Mouse (Mus musculus) heart, embryonic 14.5 days (tissue): ENCODE measurements around the gene Emid1. TPM values are rescaled to one million over a fixed set of nuclear protein-coding genes. Genes with fewer than 3 reads are reported as not detected.

Experiments
- ATAC-seq: fragments of 200-750 bp; cut with Nextera tagmentation; 2 replicates; pipeline ENCODE4 v1.8.0; 2017; ENCODE audit warnings: low read depth, moderate TSS enrichment; ENCODE audit not compliant: insufficient number of reproducible peaks, insufficient read depth, low FRiP score
- H3K27ac ChIP-seq, 2 experiments: fragments of 200-500 bp in 1 of 2; fragments of 300-500 bp in 1 of 2; sonication (generic) in 1 of 2; replicated peaks in 1 of 2; 2 replicates each; pipeline ENCODE4 v1.5.1; 2012 to 2014; ENCODE audit warnings: low read depth in 2 of 2, low read length in 2 of 2, control low read depth in 1 of 2, mild to moderate bottlenecking in 1 of 2, mixed read lengths in 1 of 2; ENCODE audit not compliant: control insufficient read depth in 1 of 2, insufficient read depth in 1 of 2
- H3K27me3 ChIP-seq: fragments of 300-500 bp; sonication (generic); 2 replicates; pipeline ENCODE4 v1.6.1; 2014; ENCODE audit warnings: mild to moderate bottlenecking, low read length, control low read depth; ENCODE audit not compliant: control insufficient read depth, insufficient read depth
- H3K36me3 ChIP-seq: fragments of 300-500 bp; sonication (generic); 2 replicates; pipeline ENCODE4 v1.6.1; 2014; ENCODE audit warnings: mild to moderate bottlenecking, control low read depth, low read length, mixed read lengths; ENCODE audit not compliant: control insufficient read depth, insufficient read depth
- H3K4me1 ChIP-seq, 2 experiments: fragments of 200-500 bp in 1 of 2; fragments of 300-500 bp in 1 of 2; sonication (generic) in 1 of 2; 2 replicates each; pipeline ENCODE4 v1.6.1; 2012 to 2014; ENCODE audit warnings: low read length in 2 of 2, control low read depth in 1 of 2, mixed read lengths in 1 of 2; ENCODE audit not compliant: control insufficient read depth in 2 of 2, insufficient read depth in 2 of 2
- H3K4me2 ChIP-seq: fragments of 300-500 bp; sonication (generic); 2 replicates; pipeline ENCODE4 v1.6.1; 2014; ENCODE audit warnings: mild to moderate bottlenecking, low read length
- H3K4me3 ChIP-seq, 2 experiments: fragments of 200-500 bp in 1 of 2; fragments of 300-500 bp in 1 of 2; sonication (generic) in 1 of 2; 2 replicates each; pipeline ENCODE4 v1.5.1; 2012 to 2014; ENCODE audit warnings: low read length in 2 of 2, mild to moderate bottlenecking in 2 of 2, control low read depth in 1 of 2, low read depth in 1 of 2, moderate library complexity in 1 of 2; ENCODE audit not compliant: control insufficient read depth in 1 of 2, insufficient read depth in 1 of 2
- H3K9ac ChIP-seq: fragments of 300-500 bp; sonication (generic); 2 replicates; pipeline ENCODE4 v1.6.1; 2014; ENCODE audit warnings: mild to moderate bottlenecking, low read length
- H3K9me3 ChIP-seq: fragments of 300-500 bp; sonication (generic); 2 replicates; pipeline ENCODE4 v1.6.1; 2016; ENCODE audit warnings: low read length, control low read depth; ENCODE audit not compliant: control insufficient read depth
- WGBS: fragments of 180-500 bp; shearing (Covaris S2); extraction: QIAGEN DNeasy Blood & Tissue Kit; methylation state at CpG from one replicate; pipeline ENCODE4 v1.1.7; 2014; 5-methylcytosine and 5-hydroxymethylcytosine counted together
- polyA plus RNA-seq: library from polyadenylated mRNA; unstranded; fragments of >200 nt; fragmentation: Nextera tagmentation; extraction: Ambion mirVana; gene quantifications from 2 replicates; pipeline ENCODE4 v1.2.1, GENCODE M21; 2014

The Emid1 gene
- polyA plus RNA-seq, 1 experiment from 2014 or later: 6.8 TPM

- H3K27me3 ChIP-seq: no peaks in the 10 kb centered on the region
- ATAC-seq: no peak
- no peaks in the 10 kb centered on the region for H3K9me3 ChIP-seq
- H3K9ac ChIP-seq: no peak overlapping the region
- H3K27ac ChIP-seq: no peak overlapping the region
- no peak overlapping the region for H3K4me2 ChIP-seq
- H3K4me1 ChIP-seq: peaks cover 9 to 10% of the 10 kb centered on the region in 2 experiments; a peak in 2 of 4 replicates
- H3K36me3 ChIP-seq: no peaks in the 10 kb centered on the region
- WGBS: 62% methylated on average over 4 of the region's 4 CpGs
- H3K4me3 ChIP-seq: no peak overlapping the region
Measured at GRCm38 (mm10) chr11:5132751-5133150, 19.3 kb downstream of the Emid1 start.

DNA sequence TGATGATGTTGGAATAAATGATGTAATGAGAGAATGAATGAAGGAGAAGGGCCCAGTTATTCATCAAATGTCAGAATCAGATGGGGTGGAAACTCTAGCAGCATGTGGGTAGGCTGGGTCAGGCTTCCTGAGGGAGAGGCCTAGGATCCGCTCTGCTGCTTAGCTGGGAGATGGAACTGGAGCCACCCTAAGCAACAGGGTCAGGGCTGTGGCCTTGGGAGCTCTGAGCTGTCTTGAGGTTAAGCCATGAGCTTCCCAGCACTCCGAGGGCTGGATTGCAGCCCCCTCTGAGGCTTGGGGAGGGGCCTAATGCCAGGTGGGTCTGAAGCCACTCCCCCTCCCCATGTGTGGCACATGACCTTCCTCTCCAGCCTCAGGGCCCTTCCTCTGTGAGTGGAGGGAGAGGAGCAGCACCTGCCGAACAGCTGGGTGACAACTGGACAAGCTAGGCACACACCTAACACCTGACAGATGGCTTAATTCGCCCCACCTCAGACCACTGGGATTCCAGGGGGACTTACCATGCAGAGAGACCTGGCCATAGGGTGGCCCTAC is 21.9 kb downstream of the Emid1 start:
- peaks cover 6 to 10% of the 10 kb centered on the region in 2 experiments; a peak in 2 of 4 replicates for H3K4me1 ChIP-seq
- no peaks in the 10 kb centered on the region for H3K9me3 ChIP-seq
- H3K9ac ChIP-seq: no peak overlapping the region
- H3K27me3 ChIP-seq: no peaks in the 10 kb centered on the region
- no peak overlapping the region for H3K4me2 ChIP-seq
- H3K27ac ChIP-seq: no peak overlapping the region
- H3K4me3 ChIP-seq: no peak overlapping the region
- 72% methylated on average over 4 of the region's 4 CpGs for WGBS
- H3K36me3 ChIP-seq: no peaks in the 10 kb centered on the region
- ATAC-seq: 0 out of 2 replicates have a peak, but pooled peaks have one; percentile 16

GRCm38 (mm10) chr11:5129035-5129480 is 23.0 kb downstream of the Emid1 start:
- Histone ChIP-seq H3K4me1 (peaks cover 6 to 10% of the 10 kb centered on the region in 2 experiments; a peak in 2 of 4 replicates), H3K4me2 (no peak overlapping the region), H3K4me3 (no peak overlapping the region), H3K27me3 (no peaks in the 10 kb centered on the region), H3K36me3 (no peaks in the 10 kb centered on the region), H3K27ac (no peak overlapping the region), H3K9me3 (no peaks in the 10 kb centered on the region), H3K9ac (no peak overlapping the region)
- WGBS: 50% methylated on average over 5 of the region's 5 CpGs
- no peak for ATAC-seq

DNA sequence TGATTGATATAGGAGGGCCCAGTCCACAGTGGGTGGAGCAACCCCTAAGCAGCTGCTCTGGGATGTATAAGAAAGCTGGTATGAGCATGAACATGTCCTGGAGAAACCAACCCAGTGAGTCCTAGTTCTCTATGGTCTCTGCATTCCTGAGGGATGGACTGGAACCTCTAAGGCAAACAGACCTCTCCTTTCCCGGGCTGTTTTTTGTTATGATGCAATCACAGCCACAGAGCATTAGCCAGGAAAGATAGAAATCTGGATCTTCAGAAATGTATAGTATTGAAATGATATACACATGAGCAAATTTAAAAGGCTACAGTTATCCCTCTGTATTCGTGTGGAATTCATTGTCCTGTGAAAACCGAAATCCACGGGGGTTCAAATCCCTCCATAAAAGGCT is 26.3 kb downstream of the Emid1 start:
- no peak for ATAC-seq
- Histone ChIP-seq H3K4me2 (no peak overlapping the region), H3K4me1 (peaks cover 6 to 10% of the 10 kb centered on the region in 2 experiments; a peak in 2 of 4 replicates), H3K27me3 (no peaks in the 10 kb centered on the region), H3K36me3 (no peaks in the 10 kb centered on the region), H3K27ac (no peak overlapping the region), H3K9ac (no peak overlapping the region), H3K4me3 (no peak overlapping the region), H3K9me3 (no peaks in the 10 kb centered on the region)
- WGBS: 77% methylated on average over 4 of the region's 4 CpGs

DNA sequence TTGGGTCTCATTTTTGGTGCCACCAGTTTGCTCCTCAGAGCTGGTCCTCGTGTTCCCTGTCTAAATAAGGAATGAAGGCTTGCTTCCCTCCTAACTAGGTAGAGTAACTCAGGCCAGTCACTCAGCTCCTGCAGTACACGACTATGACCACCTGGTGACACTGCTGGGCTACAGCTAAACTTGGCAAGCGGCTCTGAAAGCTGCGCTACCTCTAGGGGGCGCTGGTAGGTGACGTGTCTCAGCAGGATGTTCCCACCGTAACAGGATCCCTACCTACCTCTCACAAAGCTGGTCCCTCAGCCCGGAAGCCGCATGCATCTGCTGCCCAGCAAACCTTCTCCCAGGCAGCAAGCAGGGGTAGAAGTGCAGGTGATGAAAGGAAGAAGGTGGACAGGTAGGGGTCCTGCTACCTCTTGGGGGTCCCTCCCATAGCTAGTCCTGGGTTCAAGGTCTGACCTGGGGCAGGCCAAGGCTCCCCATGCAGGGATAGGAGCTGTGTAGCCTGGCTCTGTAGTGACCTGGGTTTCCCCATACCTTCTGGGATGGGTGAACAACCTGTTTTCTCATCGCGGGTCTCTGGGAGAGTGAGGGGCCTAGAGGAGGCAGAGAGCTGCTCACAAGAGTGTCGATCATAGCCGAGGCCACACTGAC is 37.0 kb downstream of the Emid1 start:
- H3K9me3 ChIP-seq: no peaks in the 10 kb centered on the region
- peak; percentile 32; the same call in 1 of the 2 replicates for ATAC-seq
- H3K9ac ChIP-seq: no peak overlapping the region
- H3K4me1 ChIP-seq: peaks cover 10 to 11% of the 10 kb centered on the region in 2 experiments
- no peak overlapping the region for H3K4me2 ChIP-seq
- H3K27ac ChIP-seq: no peak overlapping the region
- H3K4me3 ChIP-seq: no peak overlapping the region
- no peaks in the 10 kb centered on the region for H3K27me3 ChIP-seq
- H3K36me3 ChIP-seq: no peaks in the 10 kb centered on the region
- WGBS: 23% methylated on average over 13 of the region's 13 CpGs

DNA sequence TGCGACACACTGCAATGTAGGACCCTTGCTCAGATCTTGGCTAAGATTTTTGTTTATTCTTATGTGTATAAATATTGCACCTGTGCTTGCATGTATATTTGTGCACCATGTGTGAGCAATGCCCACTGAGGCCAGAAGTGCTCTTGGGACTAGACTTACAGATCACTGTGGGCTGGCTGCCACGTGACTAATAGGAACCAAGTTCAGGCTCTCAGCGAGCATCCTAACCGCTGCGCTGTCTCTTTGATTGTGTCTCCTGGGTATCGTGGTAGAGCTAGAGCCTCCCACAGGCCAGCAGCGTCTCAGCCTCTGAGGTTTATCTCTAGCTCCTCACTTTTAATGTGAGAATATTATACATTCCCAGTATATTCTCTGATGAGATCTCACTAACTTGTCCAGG is 38.4 kb downstream of the Emid1 start:
- Histone ChIP-seq H3K4me1 (peaks cover 14 to 16% of the 10 kb centered on the region in 2 experiments), H3K9me3 (no peaks in the 10 kb centered on the region), H3K4me3 (no peak overlapping the region), H3K9ac (no peak overlapping the region), H3K27me3 (no peaks in the 10 kb centered on the region), H3K36me3 (no peaks in the 10 kb centered on the region), H3K27ac (no peak overlapping the region), H3K4me2 (no peak overlapping the region)
- WGBS: 78% methylated on average over 7 of the region's 7 CpGs
- no peak for ATAC-seq

DNA sequence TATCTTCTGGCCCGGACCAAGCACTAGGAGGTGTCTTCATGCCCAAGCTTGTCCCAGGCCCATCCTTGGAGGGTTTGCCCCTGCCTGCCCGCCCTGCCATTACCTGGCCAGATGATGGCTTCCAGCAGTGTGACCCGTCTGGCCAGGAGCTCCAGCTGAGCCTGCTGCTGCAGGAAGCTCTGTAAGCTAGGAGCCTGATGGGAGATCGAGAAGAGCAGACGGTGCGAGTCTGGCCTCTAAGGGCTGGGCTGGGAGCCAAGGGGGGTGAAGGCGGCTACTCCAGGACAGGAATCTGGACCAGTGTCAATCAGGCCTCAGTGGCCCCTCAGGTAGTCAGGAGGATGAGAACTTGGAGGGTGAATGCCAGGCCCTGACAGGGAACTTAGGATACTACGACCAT is 42.6 kb downstream of the Emid1 start:
- Histone ChIP-seq H3K9me3 (no peaks in the 10 kb centered on the region), H3K27ac (no peak overlapping the region), H3K4me1 (peaks cover 14 to 16% of the 10 kb centered on the region in 2 experiments), H3K4me3 (no peak overlapping the region), H3K27me3 (no peaks in the 10 kb centered on the region), H3K4me2 (no peak overlapping the region), H3K9ac (no peak overlapping the region), H3K36me3 (peaks cover 13% of the 10 kb centered on the region)
- 45% methylated on average over 8 of the region's 8 CpGs for WGBS
- no peak for ATAC-seq
